Mouse (Mus musculus) induced T-regulatory cell, adult 2 months (primary cell): ENCODE measurements around the gene Sptb.

Source experiments
- DNase-seq: peaks from one replicate; pipeline ENCODE4 v3.0.0-alpha.2; 2012; ENCODE audit warnings: low read depth

The Sptb gene

GRCm38 (mm10) chr12:76541475-76541874 is 168.9 kb downstream of the Sptb start:
- DNase-seq, result no peak

DNA sequence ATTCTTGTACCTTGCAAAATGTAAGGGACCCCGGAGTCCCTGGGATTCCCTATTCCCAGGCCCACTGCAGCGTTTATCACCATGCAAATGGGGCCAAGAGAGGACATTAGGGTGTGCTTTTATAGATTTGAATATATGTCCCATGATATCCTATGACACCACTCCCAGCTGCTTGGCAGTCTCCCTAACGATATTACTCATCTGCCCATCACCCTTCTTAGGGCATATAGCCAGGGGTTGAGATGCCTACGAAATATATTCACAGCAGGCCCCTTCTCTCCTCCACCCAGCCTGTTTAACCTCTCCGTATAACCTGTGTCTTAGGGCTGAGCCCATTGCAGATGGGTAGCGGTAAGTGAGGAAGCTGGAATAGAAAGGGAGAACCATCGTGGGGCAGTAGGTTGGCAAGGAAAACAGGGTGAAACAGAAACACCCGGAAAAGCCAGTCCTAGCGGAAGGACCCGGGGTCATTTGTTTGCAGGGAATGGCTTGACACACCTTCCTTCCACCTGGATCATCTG is 169.6 kb downstream of the Sptb start:
- DNase-seq, result no peak

DNA sequence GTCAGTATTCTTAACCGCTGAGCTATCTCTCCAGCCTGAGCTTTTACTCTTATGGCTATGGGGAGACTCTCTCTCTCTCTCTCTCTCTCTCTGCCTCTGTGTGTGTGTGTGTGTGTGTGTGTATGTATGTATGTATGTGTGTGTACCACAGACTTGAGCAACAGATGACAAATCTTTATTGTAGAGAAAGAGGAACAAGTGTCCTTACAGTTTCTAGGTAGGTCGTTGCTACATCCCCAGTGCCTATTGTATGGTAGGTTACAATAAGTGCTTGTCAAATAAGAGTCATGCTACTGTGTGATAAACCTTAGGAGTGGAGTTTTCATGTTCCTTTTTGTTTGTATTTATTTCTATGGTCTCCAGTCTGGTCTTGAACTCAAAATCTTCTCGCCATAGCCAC is 170.2 kb downstream of the Sptb start:
- no peak for DNase-seq

- DNase-seq, result peak; percentile 87
Observed at GRCm38 (mm10) chr12:76537434-76537833, 172.9 kb downstream of the Sptb start.

DNA sequence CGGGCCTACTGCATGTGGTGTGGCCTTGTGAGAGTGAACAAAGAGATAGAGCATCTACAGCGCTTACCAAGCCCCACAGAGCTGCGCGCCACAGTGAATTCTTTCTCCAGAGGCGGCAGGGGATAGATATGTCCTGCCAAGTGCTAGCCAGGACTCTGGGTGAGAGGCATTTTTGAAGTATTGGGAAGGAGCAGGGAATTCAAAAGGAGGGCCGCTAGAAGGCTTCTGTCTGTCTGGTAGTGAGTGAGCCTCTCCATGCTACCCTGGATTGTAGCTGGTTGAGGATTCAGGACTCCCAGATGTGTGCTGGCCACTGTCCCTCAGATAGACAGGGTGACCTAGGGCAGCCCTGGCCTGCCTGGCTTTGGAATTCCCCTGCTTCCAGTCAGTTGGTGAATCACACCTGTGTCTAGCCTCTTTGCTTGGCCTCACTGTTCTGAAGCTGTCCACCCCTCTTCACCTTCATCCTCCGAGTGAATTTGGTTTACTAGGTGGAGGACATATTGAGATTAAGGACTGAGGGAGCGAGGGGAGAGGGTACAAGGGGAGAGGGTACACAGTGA is 173.7 kb downstream of the Sptb start:
- DNase-seq, result peak; percentile 36

DNA sequence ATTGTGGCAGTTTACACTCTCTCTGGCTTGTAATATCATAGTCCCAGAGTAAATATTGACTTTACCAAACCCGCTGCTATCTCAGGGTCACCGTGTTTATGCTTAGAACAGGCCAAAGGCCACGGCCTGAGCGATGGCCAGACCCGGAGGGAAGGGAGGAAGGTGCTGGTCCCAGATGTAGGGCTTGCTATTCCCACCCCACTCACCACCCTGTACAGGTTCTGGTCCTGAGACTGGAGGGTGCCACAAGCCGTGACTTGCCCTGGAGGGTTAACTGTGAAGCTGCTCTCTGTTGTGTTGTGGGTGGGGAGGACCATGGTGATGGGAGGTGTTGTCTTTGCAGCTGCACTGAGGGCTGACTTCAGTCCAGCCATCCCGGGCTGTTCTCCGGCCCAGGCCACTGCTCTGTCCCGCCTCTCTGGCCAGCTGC is 174.9 kb downstream of the Sptb start:
- DNase-seq, result no peak

GRCm38 (mm10) chr12:76534641-76535283 is 175.6 kb downstream of the Sptb start:
- no peak for DNase-seq

DNA sequence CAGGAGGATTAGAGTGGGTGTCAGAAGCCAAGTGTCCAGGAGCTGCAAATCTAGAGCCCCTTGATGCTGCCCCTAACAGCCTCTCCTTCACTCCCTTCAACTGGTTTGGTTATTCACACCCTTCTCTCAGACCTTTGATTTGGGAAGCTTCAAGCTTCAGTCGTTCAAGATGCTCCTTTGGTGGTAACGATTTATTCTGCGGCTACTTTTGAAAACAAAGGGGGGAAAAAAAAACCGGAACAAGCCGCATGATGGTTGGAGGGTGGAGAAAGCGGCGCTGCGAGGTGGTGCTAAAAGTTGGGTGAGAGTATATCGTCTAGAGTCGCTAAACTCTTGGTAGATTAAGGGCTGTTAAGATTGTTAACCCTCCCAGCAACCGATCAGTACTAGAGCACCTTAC is 176.1 kb downstream of the Sptb start:
- DNase-seq, result peak; percentile 55

- DNase-seq, result peak; percentile 72
Observed at GRCm38 (mm10) chr12:76533377-76534222, 176.7 kb downstream of the Sptb start.

DNA sequence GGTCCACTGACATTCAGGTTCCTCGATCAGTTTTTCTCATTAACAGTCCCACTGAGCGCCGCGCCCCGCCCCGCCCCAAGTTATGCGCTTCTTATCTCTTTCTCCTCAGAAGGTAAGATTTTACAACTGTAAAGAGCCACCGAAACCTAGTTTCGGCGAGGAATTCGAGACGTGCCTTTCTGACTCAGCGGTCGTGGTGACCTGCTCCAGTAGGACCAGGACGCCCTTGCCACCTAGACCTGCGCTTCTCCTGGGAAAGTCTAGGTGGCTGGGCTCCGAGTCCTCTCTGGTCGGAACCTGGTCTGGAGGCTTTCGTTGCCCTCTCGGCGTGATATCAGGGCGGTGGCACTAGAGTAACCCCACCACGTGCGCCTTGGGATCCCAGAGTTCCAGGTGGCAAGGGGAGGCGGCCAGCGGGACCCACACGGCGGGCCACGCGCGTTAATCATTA is 177.4 kb downstream of the Sptb start:
- peak; percentile 69 for DNase-seq

DNA sequence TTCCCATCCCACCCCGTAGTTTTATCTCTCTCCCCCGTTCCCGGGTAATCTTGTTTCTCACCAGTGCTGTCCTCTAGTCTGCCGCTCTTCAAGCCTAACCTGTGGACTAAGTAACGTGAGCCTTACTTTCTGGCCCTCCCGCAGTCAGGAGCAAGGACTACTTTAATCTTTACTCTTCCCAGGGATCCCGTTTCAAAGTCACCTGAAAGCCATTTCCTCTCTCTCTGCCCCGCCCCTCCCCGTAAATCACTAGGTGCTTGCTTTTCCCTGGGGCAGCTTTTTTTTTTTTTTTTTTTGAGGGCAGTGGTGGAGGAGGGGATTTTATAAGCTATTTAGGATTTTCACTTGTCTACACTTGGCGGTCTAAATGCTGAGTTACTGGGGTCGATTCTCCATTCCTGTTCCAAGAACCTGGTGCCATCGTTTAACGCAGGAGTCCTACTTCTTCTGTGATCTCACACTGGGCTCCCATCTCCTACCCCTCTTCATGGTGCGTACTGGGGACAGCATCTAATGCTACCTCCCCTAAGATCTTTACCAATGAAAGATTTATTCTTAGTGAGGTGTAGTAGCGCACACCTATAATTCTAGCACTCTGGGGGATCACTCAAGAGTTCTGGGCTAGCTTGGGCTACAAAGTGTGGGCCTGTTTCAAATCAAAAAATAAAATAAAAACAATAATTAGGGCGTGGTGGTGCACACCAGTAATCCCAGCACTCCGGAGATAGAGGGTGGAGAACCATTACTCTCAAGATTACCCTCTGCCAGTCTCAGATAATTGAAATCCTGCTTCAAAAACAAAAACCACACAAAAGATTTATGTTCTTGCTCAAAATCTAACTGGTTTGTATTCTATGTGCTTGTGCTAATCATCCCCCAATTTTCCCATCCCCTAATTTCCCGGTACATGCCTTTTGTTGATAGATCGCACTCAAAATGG is 178.1 kb downstream of the Sptb start:
- DNase-seq, result no peak

- no peak for DNase-seq
Observed at GRCm38 (mm10) chr12:76530580-76531139, 179.7 kb downstream of the Sptb start, which contains the start of gene Plekhg3. TSS of gene Plekhg3 (plus strand) at chr12:76530891.
